Mouse (Mus musculus) heart, postnatal 0 days (tissue): ENCODE data around the gene Tor1a.

Experiments used
- CTCF ChIP-seq: IDR thresholded peaks from 2 replicates; pipeline ENCODE4 v1.5.1; 2016; ENCODE audit warnings: antibody characterized with exemption, control low read depth, low read depth
- EP300 ChIP-seq: IDR thresholded peaks from 2 replicates; pipeline ENCODE4 v1.6.1; 2016; ENCODE audit warnings: antibody characterized with exemption, low read depth

GRCm38 (mm10) chr2:31002857-31003256, 35.1 kb upstream of the Tor1a start:
- no peak for TF ChIP-seq CTCF
- TF ChIP-seq EP300 = no peak
